Mouse (Mus musculus): ENCODE data around the gene Ess2. TPM values are rescaled to one million over a fixed set of nuclear protein-coding genes. Genes with fewer than 3 reads are reported as not detected.

The Ess2 gene
- polyA plus RNA-seq (2012; rRNA removed; ENCODE audit: low replicate concordance), result 25.5 and 28.3 TPM in 2 replicates

GRCm38 (mm10) chr16:17911052-17911595 is at the start of gene Ess2:
Gene Ess2, minus strand, starts transcription at chr16:17911348.

GRCm38 (mm10) chr16:17928087-17928580 is 17.0 kb upstream of the Ess2 start, which contains the start of gene Slc25a1:
Gene Slc25a1, minus strand, starts transcription at chr16:17928219.

GRCm38 (mm10) chr16:17914307-17915249 is 3.4 kb upstream of the Ess2 start, which contains the start of gene Gsc2:
Gene Gsc2, minus strand, starts transcription at chr16:17915059.

GRCm38 (mm10) chr16:17898462-17898861 is 12.7 kb downstream of the Ess2 start, which contains the start of the genes Dgcr2 and Tssk2:
Gene Dgcr2, minus strand, starts transcription at chr16:17898562.
Gene Tssk2, plus strand, starts transcription at chr16:17898637.

GRCm38 (mm10) chr16:17893923-17894322 is 17.2 kb downstream of the Ess2 start, which contains the start of gene Tssk1:
Gene Tssk1, plus strand, starts transcription at chr16:17894223.

GRCm38 (mm10) chr16:17891567-17891959 is 19.6 kb downstream of the Ess2 start, which contains the start of gene Gm20518:
Gene Gm20518, minus strand, starts transcription at chr16:17891671.

Other genes starting within 250 kb of the Ess2 start
- 107 and 152 TPM in 2 replicates for gene Med15, start 178.5 kb downstream of the Ess2 start, polyA plus RNA-seq (2012; rRNA removed; ENCODE audit: low replicate concordance)
- gene Klhl22, start 151.7 kb downstream of the Ess2 start, polyA plus RNA-seq (2012; rRNA removed; ENCODE audit: low replicate concordance), result 66.6 and 67.6 TPM in 2 replicates
- gene Scarf2, start 114.1 kb downstream of the Ess2 start, polyA plus RNA-seq (2012; rRNA removed; ENCODE audit: low replicate concordance), result 36.3 and 97.6 TPM in 2 replicates
- 0.12 TPM in 1 of 2 replicates, not detected in the other for gene B830017H08Rik, start 78.2 kb downstream of the Ess2 start, polyA plus RNA-seq (2012; rRNA removed; ENCODE audit: low replicate concordance)
- gene Car15, start 73.0 kb downstream of the Ess2 start, polyA plus RNA-seq (2012; rRNA removed; ENCODE audit: low replicate concordance), result 8.6 and 10.7 TPM in 2 replicates
- 1.3 and 1.9 TPM in 2 replicates for gene Gm20518, start 19.7 kb downstream of the Ess2 start, polyA plus RNA-seq (2012; rRNA removed; ENCODE audit: low replicate concordance)
- gene Tssk1, start 17.1 kb downstream of the Ess2 start, polyA plus RNA-seq (2012; rRNA removed; ENCODE audit: low replicate concordance), result 0.04 TPM in 2 replicates
- 134 and 177 TPM in 2 replicates for gene Dgcr2, start 12.8 kb downstream of the Ess2 start, polyA plus RNA-seq (2012; rRNA removed; ENCODE audit: low replicate concordance)
- gene Tssk2, start 12.7 kb downstream of the Ess2 start, polyA plus RNA-seq (2012; rRNA removed; ENCODE audit: low replicate concordance), result not detected in 2 replicates
- 0.10 TPM in 1 of 2 replicates, not detected in the other for gene Gsc2, start 3.7 kb upstream of the Ess2 start, polyA plus RNA-seq (2012; rRNA removed; ENCODE audit: low replicate concordance)
- 1,302 and 1,655 TPM in 2 replicates for gene Slc25a1, start 16.9 kb upstream of the Ess2 start, polyA plus RNA-seq (2012; rRNA removed; ENCODE audit: low replicate concordance)
- 0.40 TPM in 1 of 2 replicates, not detected in the other for gene Vpreb2, start 69.1 kb upstream of the Ess2 start, polyA plus RNA-seq (2012; rRNA removed; ENCODE audit: low replicate concordance)
- 71.8 and 85.8 TPM in 2 replicates for gene Dgcr6, start 141.5 kb upstream of the Ess2 start, polyA plus RNA-seq (2012; rRNA removed; ENCODE audit: low replicate concordance)
- 42.6 and 42.8 TPM in 2 replicates for gene Prodh, start 178.9 kb upstream of the Ess2 start, polyA plus RNA-seq (2012; rRNA removed; ENCODE audit: low replicate concordance)
- 8.8 and 17.1 TPM in 2 replicates for gene Rtn4r, start 216.3 kb upstream of the Ess2 start, polyA plus RNA-seq (2012; rRNA removed; ENCODE audit: low replicate concordance)